Mouse (Mus musculus): ENCODE data around the gene Bscl2. TPM values are rescaled to one million over a fixed set of nuclear protein-coding genes. Genes with fewer than 3 reads are reported as not detected.

Gene Bscl2
- polyA plus RNA-seq, 1 experiment from 2014 or later: 42.5 TPM

- no peak for ATAC-seq (ENCODE audit: insufficient number of reproducible peaks, insufficient read depth, low FRiP score, low read depth)
- 38% methylated on average over 9 of the region's 9 CpGs for WGBS
These were observed 33.6 kb downstream of the Bscl2 start for GRCm38 (mm10) chr19:8870838-8871237.

DNA sequence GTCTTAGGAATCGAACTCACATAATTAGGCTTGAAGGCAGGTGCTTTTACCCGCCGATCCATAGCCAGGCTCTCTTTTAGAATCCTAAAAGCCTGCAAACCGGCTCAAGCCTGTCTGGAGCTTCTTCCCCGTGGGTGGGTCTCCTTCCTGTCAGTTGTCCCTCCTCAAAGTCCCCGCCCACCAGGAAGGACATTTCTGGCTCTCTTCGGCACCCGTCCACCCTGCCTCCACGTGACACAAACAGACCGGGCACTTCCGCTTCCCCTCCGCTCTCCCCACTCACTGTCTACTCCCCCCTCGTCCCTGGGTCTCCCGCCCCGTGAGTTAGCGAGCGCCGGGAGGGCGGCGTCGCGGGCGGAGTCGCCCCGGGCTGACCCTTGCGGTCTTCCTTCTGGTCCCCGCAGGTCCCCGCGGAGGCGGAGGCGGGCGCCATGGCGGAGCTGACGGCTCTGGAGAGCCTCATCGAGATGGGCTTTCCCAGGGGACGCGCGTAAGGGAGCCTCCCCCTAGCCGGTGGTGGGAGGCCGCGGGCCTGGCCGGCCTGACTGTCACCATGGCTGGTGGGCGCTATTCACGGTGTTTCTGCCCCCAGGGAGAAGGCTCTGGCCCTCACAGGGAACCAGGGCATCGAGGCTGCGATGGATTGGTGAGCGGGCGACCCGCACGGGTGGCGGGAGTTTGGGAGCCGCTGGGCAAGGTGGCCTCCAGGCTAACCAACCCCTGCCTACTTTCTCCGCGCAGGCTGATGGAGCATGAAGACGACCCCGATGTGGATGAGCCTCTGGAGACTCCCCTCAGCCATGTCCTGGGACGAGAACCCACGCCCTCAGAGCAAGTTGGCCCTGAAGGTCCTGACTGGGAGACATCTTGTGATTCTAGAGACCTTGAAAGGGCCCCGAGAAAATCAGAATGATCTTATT is 34.3 kb downstream of the Bscl2 start, which contains the start of gene Ubxn1:
Gene Ubxn1 (plus strand): TSS at position 230 of the 920 bp plus-strand sequence.
- no peaks in the 10 kb centered on the region for H3K9me3 ChIP-seq (ENCODE audit: control insufficient read depth, low read depth, low read length)
- H3K4me3 ChIP-seq (ENCODE audit: low read depth, low read length): peak within 1 kb of the TSS; percentile 64
- peaks cover 28% of the 10 kb centered on the region for H3K36me3 ChIP-seq (ENCODE audit: control insufficient read depth, insufficient read depth, low read length)
- H3K4me1 ChIP-seq (ENCODE audit: control insufficient read depth, insufficient read depth, low read length): peaks cover 7% of the 10 kb centered on the region
- peak within 1 kb of the TSS; percentile 77 for H3K4me2 ChIP-seq (replicated peaks; ENCODE audit: low read depth, low read length)
- H3K27me3 ChIP-seq (ENCODE audit: control insufficient read depth, insufficient read depth, low read length): no peaks in the 10 kb centered on the region
- H3K9ac ChIP-seq (replicated peaks; ENCODE audit: low read depth, low read length): peak within 1 kb of the TSS; percentile 97
- peak within 1 kb of the TSS; percentile 77 for H3K27ac ChIP-seq (ENCODE audit: low read length)
- WGBS: under 1% methylated on average over 55 of the region's 59 CpGs
- ATAC-seq (ENCODE audit: insufficient number of reproducible peaks, insufficient read depth, low FRiP score, low read depth): peak; percentile 96

More at GRCm38 (mm10) chr19:8870838-8871237, 33.6 kb downstream of the Bscl2 start:
- Histone ChIP-seq H3K9ac (replicated peaks; ENCODE audit: low read depth, low read length) (peak overlapping the region; percentile 97; the same call in 1 of the 2 replicates), H3K27me3 (ENCODE audit: control insufficient read depth, insufficient read depth, low read length) (no peaks in the 10 kb centered on the region), H3K27ac (ENCODE audit: low read length) (peak overlapping the region; percentile 39; the same call in 1 of the 2 replicates), H3K4me1 (ENCODE audit: control insufficient read depth, insufficient read depth, low read length) (peaks cover 7% of the 10 kb centered on the region), H3K9me3 (ENCODE audit: control insufficient read depth, low read depth, low read length) (no peaks in the 10 kb centered on the region), H3K36me3 (ENCODE audit: control insufficient read depth, insufficient read depth, low read length) (peaks cover 26% of the 10 kb centered on the region), H3K4me2 (replicated peaks; ENCODE audit: low read depth, low read length) (peak overlapping the region; percentile 44), H3K4me3 (ENCODE audit: low read depth, low read length) (peak overlapping the region; percentile 64)

DNA sequence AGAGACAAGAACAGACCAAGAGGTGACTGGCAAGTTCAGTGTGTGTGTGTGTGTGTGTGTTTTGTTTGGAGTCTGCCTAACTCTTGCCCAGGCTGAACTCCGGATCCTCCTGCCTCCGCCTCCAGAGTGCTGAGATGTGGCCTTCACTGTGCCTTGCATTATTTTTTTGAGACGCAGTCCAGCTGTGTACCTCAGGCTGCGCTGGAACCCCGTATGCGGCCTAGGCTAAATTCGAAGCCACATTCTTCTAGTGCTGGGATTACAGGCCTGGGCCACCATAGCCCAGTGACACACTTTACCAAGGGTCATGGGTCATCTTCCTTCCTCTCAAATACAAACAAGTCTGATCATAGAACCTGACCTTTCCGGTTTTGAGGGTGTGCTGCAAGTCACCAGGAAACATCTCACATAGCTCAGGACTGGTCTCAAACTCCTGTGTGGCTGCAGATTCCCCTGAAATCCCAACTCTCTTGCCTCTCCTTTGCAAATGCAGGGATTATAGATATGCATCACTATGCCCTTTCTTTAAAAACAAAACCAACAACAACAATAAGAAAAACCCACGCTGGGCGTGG is 35.1 kb downstream of the Bscl2 start:
- no peaks in the 10 kb centered on the region for H3K9me3 ChIP-seq (ENCODE audit: control insufficient read depth, low read depth, low read length)
- no peak for ATAC-seq (ENCODE audit: insufficient number of reproducible peaks, insufficient read depth, low FRiP score, low read depth)
- peak overlapping the region; percentile 77 for H3K4me2 ChIP-seq (replicated peaks; ENCODE audit: low read depth, low read length)
- peak overlapping the region; percentile 97 for H3K9ac ChIP-seq (replicated peaks; ENCODE audit: low read depth, low read length)
- peaks cover 31% of the 10 kb centered on the region for H3K36me3 ChIP-seq (ENCODE audit: control insufficient read depth, insufficient read depth, low read length)
- peak overlapping the region; percentile 77; the same call in 1 of the 2 replicates for H3K27ac ChIP-seq (ENCODE audit: low read length)
- H3K4me3 ChIP-seq (ENCODE audit: low read depth, low read length): peak overlapping the region; percentile 64
- no peaks in the 10 kb centered on the region for H3K27me3 ChIP-seq (ENCODE audit: control insufficient read depth, insufficient read depth, low read length)
- 58% methylated on average over 10 of the region's 10 CpGs for WGBS
- peaks cover 7% of the 10 kb centered on the region for H3K4me1 ChIP-seq (ENCODE audit: control insufficient read depth, insufficient read depth, low read length)

DNA sequence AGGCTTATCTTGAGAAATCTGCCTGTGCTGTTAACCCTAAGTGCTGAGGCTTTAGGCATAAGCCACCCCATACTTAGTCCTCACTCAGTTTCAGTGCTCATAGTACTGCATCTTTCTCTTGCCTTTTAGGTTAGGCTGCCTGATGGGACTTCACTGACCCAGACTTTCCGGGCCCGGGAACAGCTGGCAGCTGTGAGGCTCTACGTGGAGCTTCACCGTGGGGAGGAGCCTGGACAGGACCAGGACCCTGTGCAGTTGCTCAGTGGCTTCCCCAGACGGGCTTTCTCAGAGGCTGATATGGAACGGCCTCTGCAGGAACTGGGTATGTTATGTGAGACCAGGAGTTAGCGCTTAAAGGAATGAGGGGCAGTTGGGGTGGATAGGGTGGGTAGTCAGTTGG is 37.8 kb downstream of the Bscl2 start:
- 95% methylated on average over 7 of the region's 7 CpGs for WGBS
- Histone ChIP-seq H3K27me3 (ENCODE audit: control insufficient read depth, insufficient read depth, low read length) (no peaks in the 10 kb centered on the region), H3K36me3 (ENCODE audit: control insufficient read depth, insufficient read depth, low read length) (peaks cover 36% of the 10 kb centered on the region), H3K9ac (replicated peaks; ENCODE audit: low read depth, low read length) (no peak overlapping the region), H3K4me2 (replicated peaks; ENCODE audit: low read depth, low read length) (no peak overlapping the region), H3K9me3 (ENCODE audit: control insufficient read depth, low read depth, low read length) (no peaks in the 10 kb centered on the region), H3K4me3 (ENCODE audit: low read depth, low read length) (no peak overlapping the region), H3K27ac (ENCODE audit: low read length) (no peak overlapping the region), H3K4me1 (ENCODE audit: control insufficient read depth, insufficient read depth, low read length) (peaks cover 7% of the 10 kb centered on the region)
- ATAC-seq (ENCODE audit: insufficient number of reproducible peaks, insufficient read depth, low FRiP score, low read depth): no peak

- Histone ChIP-seq H3K4me2 (replicated peaks; ENCODE audit: low read depth, low read length) (peak within 1 kb of the TSS; percentile 84), H3K27ac (ENCODE audit: low read length) (peak within 1 kb of the TSS; percentile 85), H3K9ac (replicated peaks; ENCODE audit: low read depth, low read length) (peak within 1 kb of the TSS; percentile 83), H3K4me3 (ENCODE audit: low read depth, low read length) (peak within 1 kb of the TSS; percentile 85), H3K9me3 (ENCODE audit: control insufficient read depth, low read depth, low read length) (no peaks in the 10 kb centered on the region), H3K36me3 (ENCODE audit: control insufficient read depth, insufficient read depth, low read length) (peaks cover 13% of the 10 kb centered on the region), H3K27me3 (ENCODE audit: control insufficient read depth, insufficient read depth, low read length) (no peaks in the 10 kb centered on the region), H3K4me1 (ENCODE audit: control insufficient read depth, insufficient read depth, low read length) (no peaks in the 10 kb centered on the region)
- under 1% methylated on average over 42 of the region's 42 CpGs for WGBS
- peak; percentile 96 for ATAC-seq (ENCODE audit: insufficient number of reproducible peaks, insufficient read depth, low FRiP score, low read depth)
These were observed 43.2 kb downstream of the Bscl2 start, which contains the start of gene Uqcc3 for GRCm38 (mm10) chr19:8880311-8881033. Uqcc3 (minus strand) TSS chr19:8880923.

GRCm38 (mm10) chr19:8881034-8881392 is 43.7 kb downstream of the Bscl2 start:
- WGBS: 14% methylated on average over 3 of the region's 3 CpGs
- H3K4me3 ChIP-seq (ENCODE audit: low read depth, low read length): peak overlapping the region; percentile 85

GRCm38 (mm10) chr19:8883616-8884015 is 46.3 kb downstream of the Bscl2 start, which contains the start of the genes Lbhd1 and Gm49403:
Lbhd1 (plus strand) TSS chr19:8883732.
Gm49403 (plus strand) TSS chr19:8883930.
- Histone ChIP-seq H3K27me3 (ENCODE audit: control insufficient read depth, insufficient read depth, low read length) (no peaks in the 10 kb centered on the region), H3K4me3 (ENCODE audit: low read depth, low read length) (no peak within 1 kb of the TSS), H3K9ac (replicated peaks; ENCODE audit: low read depth, low read length) (no peak within 1 kb of the TSS), H3K4me2 (replicated peaks; ENCODE audit: low read depth, low read length) (no peak within 1 kb of the TSS), H3K36me3 (ENCODE audit: control insufficient read depth, insufficient read depth, low read length) (no peaks in the 10 kb centered on the region; the same call in 1 of the 2 replicates), H3K9me3 (ENCODE audit: control insufficient read depth, low read depth, low read length) (no peaks in the 10 kb centered on the region), H3K4me1 (ENCODE audit: control insufficient read depth, insufficient read depth, low read length) (0 out of 2 replicates have a peak, but pooled peaks cover 4% of the 10 kb centered on the region), H3K27ac (ENCODE audit: low read length) (no peak within 1 kb of the TSS)
- 78% methylated on average over 3 of the region's 3 CpGs for WGBS
- no peak for ATAC-seq (ENCODE audit: insufficient number of reproducible peaks, insufficient read depth, low FRiP score, low read depth)

More at GRCm38 (mm10) chr19:8881034-8881392, 43.7 kb downstream of the Bscl2 start:
- Histone ChIP-seq H3K27me3 (ENCODE audit: control insufficient read depth, insufficient read depth, low read length) (no peaks in the 10 kb centered on the region), H3K4me2 (replicated peaks; ENCODE audit: low read depth, low read length) (peak overlapping the region; percentile 84), H3K9ac (replicated peaks; ENCODE audit: low read depth, low read length) (peak overlapping the region; percentile 83; the same call in 1 of the 2 replicates), H3K4me1 (ENCODE audit: control insufficient read depth, insufficient read depth, low read length) (no peaks in the 10 kb centered on the region), H3K27ac (ENCODE audit: low read length) (no peak overlapping the region), H3K36me3 (ENCODE audit: control insufficient read depth, insufficient read depth, low read length) (peaks cover 9% of the 10 kb centered on the region), H3K9me3 (ENCODE audit: control insufficient read depth, low read depth, low read length) (no peaks in the 10 kb centered on the region)
- no peak for ATAC-seq (ENCODE audit: insufficient number of reproducible peaks, insufficient read depth, low FRiP score, low read depth)

All from stomach, embryonic 14.5 days (tissue).